Mouse (Mus musculus): ENCODE results near the gene Slc15a3. TPM values are rescaled to one million over a fixed set of nuclear protein-coding genes. Genes with fewer than 3 reads are reported as not detected.

Gene Slc15a3
- polyA plus RNA-seq, 1 experiment from 2014 or later = 0.53 TPM

GRCm38 (mm10) chr19:10847311-10848087 lies 8.0 kb downstream of the Slc15a3 start:
- no peak overlapping the region for H3K27ac ChIP-seq (ENCODE audit: low read depth)
- H3K36me3 ChIP-seq (ENCODE audit: control insufficient read depth, insufficient read depth, low read length) = no peaks in the 10 kb centered on the region
- H3K27me3 ChIP-seq (replicated peaks; ENCODE audit: control insufficient read depth, insufficient read depth, low read length) = no peaks in the 10 kb centered on the region
- H3K9ac ChIP-seq (ENCODE audit: low read length) = no peak overlapping the region
- WGBS = 57% methylated on average over 3 of the region's 3 CpGs
- H3K9me3 ChIP-seq (ENCODE audit: control insufficient read depth, low read length) = no peaks in the 10 kb centered on the region
- no peaks in the 10 kb centered on the region for H3K4me1 ChIP-seq (replicated peaks; ENCODE audit: control insufficient read depth, insufficient read depth, low read length)
- ATAC-seq (replicated peaks; ENCODE audit: low FRiP score, low TSS enrichment, low read depth) (no peak), DNase-seq (ENCODE audit: low spot score) (no peak)
- H3K4me2 ChIP-seq (ENCODE audit: low read length) = no peak overlapping the region
- no peak overlapping the region for H3K4me3 ChIP-seq (ENCODE audit: low read depth, low read length)

DNA sequence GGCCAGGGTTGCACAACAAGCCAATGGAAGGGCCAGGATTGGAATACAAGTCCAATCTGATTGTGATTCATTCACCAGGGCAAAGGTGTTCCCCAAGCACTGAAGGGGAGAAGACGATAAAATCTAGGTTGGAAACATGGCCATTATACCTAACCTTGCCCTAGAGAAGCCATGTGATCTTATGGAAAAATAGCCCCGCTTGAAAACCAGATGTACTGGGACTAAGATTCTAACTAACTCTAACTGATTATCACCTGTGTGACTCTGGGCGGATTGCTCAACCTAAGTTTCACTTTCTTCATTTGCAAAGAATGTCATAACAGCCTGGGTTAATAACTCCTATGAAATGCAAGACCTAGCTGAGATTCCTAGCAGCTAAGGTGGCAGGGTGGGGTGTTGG lies 15.9 kb downstream of the Slc15a3 start:
- H3K9me3 ChIP-seq (ENCODE audit: control insufficient read depth, low read length) = no peaks in the 10 kb centered on the region
- 84% methylated on average over 3 of the region's 3 CpGs for WGBS
- no peak overlapping the region for H3K4me3 ChIP-seq (ENCODE audit: low read depth, low read length)
- H3K27ac ChIP-seq (ENCODE audit: low read depth) = no peak overlapping the region
- H3K4me2 ChIP-seq (ENCODE audit: low read length) = no peak overlapping the region
- ATAC-seq (replicated peaks; ENCODE audit: low FRiP score, low TSS enrichment, low read depth) (no peak), DNase-seq (ENCODE audit: low spot score) (no peak)
- peaks cover 41% of the 10 kb centered on the region for H3K36me3 ChIP-seq (ENCODE audit: control insufficient read depth, insufficient read depth, low read length)
- H3K4me1 ChIP-seq (replicated peaks; ENCODE audit: control insufficient read depth, insufficient read depth, low read length) = no peaks in the 10 kb centered on the region
- H3K9ac ChIP-seq (ENCODE audit: low read length) = no peak overlapping the region
- no peaks in the 10 kb centered on the region for H3K27me3 ChIP-seq (replicated peaks; ENCODE audit: control insufficient read depth, insufficient read depth, low read length)

GRCm38 (mm10) chr19:10856520-10856919 lies 17.0 kb downstream of the Slc15a3 start:
- DNase-seq (ENCODE audit: low spot score) (no peak), ATAC-seq (replicated peaks; ENCODE audit: low FRiP score, low TSS enrichment, low read depth) (no peak)
- no peak overlapping the region for H3K27ac ChIP-seq (ENCODE audit: low read depth)
- H3K9ac ChIP-seq (ENCODE audit: low read length) = no peak overlapping the region
- 52% methylated on average over 2 of the region's 2 CpGs for WGBS
- no peaks in the 10 kb centered on the region for H3K4me1 ChIP-seq (replicated peaks; ENCODE audit: control insufficient read depth, insufficient read depth, low read length)
- H3K4me2 ChIP-seq (ENCODE audit: low read length) = no peak overlapping the region
- H3K36me3 ChIP-seq (ENCODE audit: control insufficient read depth, insufficient read depth, low read length) = peaks cover 52% of the 10 kb centered on the region
- H3K4me3 ChIP-seq (ENCODE audit: low read depth, low read length) = no peak overlapping the region
- H3K9me3 ChIP-seq (ENCODE audit: control insufficient read depth, low read length) = no peaks in the 10 kb centered on the region
- H3K27me3 ChIP-seq (replicated peaks; ENCODE audit: control insufficient read depth, insufficient read depth, low read length) = no peaks in the 10 kb centered on the region

DNA sequence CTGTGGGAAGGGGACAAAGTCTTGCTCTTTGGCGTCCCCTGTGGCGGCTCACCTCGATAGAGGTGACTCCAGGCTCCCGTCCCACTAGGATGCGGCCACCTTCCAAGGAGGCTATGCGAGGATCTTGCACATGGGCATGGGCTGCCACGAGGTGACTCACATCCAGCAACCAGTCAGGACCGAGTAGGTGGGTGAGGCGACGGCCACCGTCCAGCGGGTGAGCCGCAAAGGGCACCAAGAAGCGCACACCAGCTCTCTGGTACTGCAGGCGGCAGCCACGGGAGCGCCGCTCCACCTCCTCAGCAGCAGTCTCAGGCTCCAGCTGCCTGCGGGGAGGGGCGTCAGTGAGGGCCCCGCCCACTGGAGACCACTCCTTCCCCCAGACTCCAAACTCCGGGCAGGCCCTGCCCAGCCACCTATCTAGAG lies 20.6 kb downstream of the Slc15a3 start:
- H3K36me3 ChIP-seq (ENCODE audit: control insufficient read depth, insufficient read depth, low read length) = peaks cover 87% of the 10 kb centered on the region
- no peaks in the 10 kb centered on the region for H3K27me3 ChIP-seq (replicated peaks; ENCODE audit: control insufficient read depth, insufficient read depth, low read length)
- DNase-seq (ENCODE audit: low spot score) (no peak), ATAC-seq (replicated peaks; ENCODE audit: low FRiP score, low TSS enrichment, low read depth) (0 out of 2 replicates have a peak, but pooled peaks have one; percentile 10)
- no peaks in the 10 kb centered on the region for H3K9me3 ChIP-seq (ENCODE audit: control insufficient read depth, low read length)
- H3K4me3 ChIP-seq (ENCODE audit: low read depth, low read length) = no peak overlapping the region
- H3K27ac ChIP-seq (ENCODE audit: low read depth) = no peak overlapping the region
- H3K4me2 ChIP-seq (ENCODE audit: low read length) = no peak overlapping the region
- WGBS = 49% methylated on average over 21 of the region's 22 CpGs
- H3K4me1 ChIP-seq (replicated peaks; ENCODE audit: control insufficient read depth, insufficient read depth, low read length) = no peaks in the 10 kb centered on the region
- no peak overlapping the region for H3K9ac ChIP-seq (ENCODE audit: low read length)

GRCm38 (mm10) chr19:10866351-10866750 lies 26.8 kb downstream of the Slc15a3 start:
- no peak overlapping the region for H3K4me3 ChIP-seq (ENCODE audit: low read depth, low read length)
- H3K36me3 ChIP-seq (ENCODE audit: control insufficient read depth, insufficient read depth, low read length) = peaks cover 65% of the 10 kb centered on the region
- H3K4me2 ChIP-seq (ENCODE audit: low read length) = no peak overlapping the region
- DNase-seq (ENCODE audit: low spot score) (no peak), ATAC-seq (replicated peaks; ENCODE audit: low FRiP score, low TSS enrichment, low read depth) (no peak)
- peaks cover 21% of the 10 kb centered on the region for H3K4me1 ChIP-seq (replicated peaks; ENCODE audit: control insufficient read depth, insufficient read depth, low read length)
- no peak overlapping the region for H3K9ac ChIP-seq (ENCODE audit: low read length)
- WGBS = 94% methylated on average over 13 of the region's 13 CpGs
- H3K27me3 ChIP-seq (replicated peaks; ENCODE audit: control insufficient read depth, insufficient read depth, low read length) = no peaks in the 10 kb centered on the region
- no peaks in the 10 kb centered on the region for H3K9me3 ChIP-seq (ENCODE audit: control insufficient read depth, low read length)
- no peak overlapping the region for H3K27ac ChIP-seq (ENCODE audit: low read depth)

- Histone ChIP-seq H3K4me2 (ENCODE audit: low read length) (peak overlapping the region; percentile 86), H3K9ac (ENCODE audit: low read length) (peak overlapping the region; percentile 85), H3K27me3 (replicated peaks; ENCODE audit: control insufficient read depth, insufficient read depth, low read length) (no peaks in the 10 kb centered on the region), H3K4me1 (replicated peaks; ENCODE audit: control insufficient read depth, insufficient read depth, low read length) (peaks cover 21% of the 10 kb centered on the region), H3K27ac (ENCODE audit: low read depth) (no peak overlapping the region), H3K4me3 (ENCODE audit: low read depth, low read length) (peak overlapping the region; percentile 88), H3K9me3 (ENCODE audit: control insufficient read depth, low read length) (no peaks in the 10 kb centered on the region), H3K36me3 (ENCODE audit: control insufficient read depth, insufficient read depth, low read length) (peaks cover 65% of the 10 kb centered on the region)
- DNase-seq (ENCODE audit: low spot score) = no peak
- no peak for ATAC-seq (replicated peaks; ENCODE audit: low FRiP score, low TSS enrichment, low read depth)
- WGBS = 22% methylated on average over 5 of the region's 5 CpGs
Observed at GRCm38 (mm10) chr19:10867946-10868622, 28.6 kb downstream of the Slc15a3 start.

- ATAC-seq (replicated peaks; ENCODE audit: low FRiP score, low TSS enrichment, low read depth) (no peak), DNase-seq (ENCODE audit: low spot score) (peak; percentile 65)
- 0% methylated on average over 17 of the region's 17 CpGs for WGBS
- Histone ChIP-seq H3K4me1 (replicated peaks; ENCODE audit: control insufficient read depth, insufficient read depth, low read length) (peaks cover 21% of the 10 kb centered on the region), H3K9me3 (ENCODE audit: control insufficient read depth, low read length) (no peaks in the 10 kb centered on the region), H3K27me3 (replicated peaks; ENCODE audit: control insufficient read depth, insufficient read depth, low read length) (no peaks in the 10 kb centered on the region), H3K4me2 (ENCODE audit: low read length) (peak overlapping the region; percentile 86), H3K36me3 (ENCODE audit: control insufficient read depth, insufficient read depth, low read length) (peaks cover 65% of the 10 kb centered on the region), H3K27ac (ENCODE audit: low read depth) (no peak overlapping the region), H3K4me3 (ENCODE audit: low read depth, low read length) (peak overlapping the region; percentile 88), H3K9ac (ENCODE audit: low read length) (peak overlapping the region; percentile 85)
Observed at GRCm38 (mm10) chr19:10868623-10869141, 29.2 kb downstream of the Slc15a3 start.

- H3K4me2 ChIP-seq (ENCODE audit: low read length) = peak overlapping the region; percentile 86
- H3K27me3 ChIP-seq (replicated peaks; ENCODE audit: control insufficient read depth, insufficient read depth, low read length) = no peaks in the 10 kb centered on the region
- no peaks in the 10 kb centered on the region for H3K9me3 ChIP-seq (ENCODE audit: control insufficient read depth, low read length)
- peak overlapping the region; percentile 88 for H3K4me3 ChIP-seq (ENCODE audit: low read depth, low read length)
- peak; percentile 87 for DNase-seq (ENCODE audit: low spot score)
- H3K4me1 ChIP-seq (replicated peaks; ENCODE audit: control insufficient read depth, insufficient read depth, low read length) = peaks cover 21% of the 10 kb centered on the region
- H3K36me3 ChIP-seq (ENCODE audit: control insufficient read depth, insufficient read depth, low read length) = peaks cover 65% of the 10 kb centered on the region
- peak; percentile 88 for ATAC-seq (replicated peaks; ENCODE audit: low FRiP score, low TSS enrichment, low read depth)
- H3K9ac ChIP-seq (ENCODE audit: low read length) = peak overlapping the region; percentile 85
- under 1% methylated on average over 43 of the region's 43 CpGs for WGBS
- H3K27ac ChIP-seq (ENCODE audit: low read depth) = peak overlapping the region; percentile 84
Observed at GRCm38 (mm10) chr19:10869241-10869885, 29.8 kb downstream of the Slc15a3 start.

All from intestine, embryonic 14.5 days (tissue).